Mouse (Mus musculus): ENCODE results near the gene Tmigd3. TPM values are rescaled to one million over a fixed set of nuclear protein-coding genes. Genes with fewer than 3 reads are reported as not detected.

The Tmigd3 gene
- polyA plus RNA-seq (2016; fragmentation: Nextera tagmentation; extraction: Ambion mirVana): 0.30 TPM in 1 of 2 replicates, not detected in the other

DNA sequence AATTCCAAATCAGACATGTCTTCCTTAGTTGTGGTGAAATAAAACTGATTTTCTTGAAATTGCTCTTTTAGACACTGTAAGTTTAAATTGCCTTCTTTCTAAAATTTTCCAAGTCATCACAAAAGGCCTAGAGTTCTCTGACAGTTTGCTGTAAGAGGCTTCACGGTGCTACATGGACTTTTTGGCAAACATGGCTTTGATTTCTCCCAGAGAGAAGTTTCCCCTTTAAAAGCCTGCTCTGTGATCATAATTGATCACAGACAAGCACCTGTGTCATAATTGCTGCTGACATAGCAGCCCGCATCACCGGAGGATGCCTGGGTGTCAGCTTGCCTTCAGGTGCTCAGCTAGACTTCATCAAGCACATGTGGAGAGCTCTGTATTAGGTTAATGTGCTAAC is at the start of gene Tmigd3, which contains the start of gene Adora3:
Gene Tmigd3 (plus strand): TSS at position 346 of the 400 bp plus-strand sequence.
Gene Adora3 (plus strand): TSS at position 301 of the 400 bp plus-strand sequence.
- Histone ChIP-seq H3K36me3 (no peaks in the 10 kb centered on the region), H3K27me3 (replicated peaks) (0 out of 2 replicates have a peak, but pooled peaks cover 5% of the 10 kb centered on the region), H3K27ac (no peak within 1 kb of the TSS), H3K4me2 (no peak within 1 kb of the TSS), H3K4me3 (no peak within 1 kb of the TSS), H3K9ac (no peak within 1 kb of the TSS), H3K9me3 (replicated peaks) (no peaks in the 10 kb centered on the region), H3K4me1 (peaks cover 19% of the 10 kb centered on the region)
- WGBS (ENCODE audit: insufficient replicate concordance): 91% methylated on average over 3 of the region's 3 CpGs
- ATAC-seq: no peak

GRCm38 (mm10) chr3:105821504-105821903 is 49.2 kb upstream of the Tmigd3 start:
- no peak for ATAC-seq
- H3K27me3 ChIP-seq (replicated peaks): no peaks in the 10 kb centered on the region
- WGBS (ENCODE audit: insufficient replicate concordance): 83% methylated on average over 3 of the region's 3 CpGs
- no peak overlapping the region for H3K9ac ChIP-seq
- H3K27ac ChIP-seq: no peak overlapping the region
- no peak overlapping the region for H3K4me2 ChIP-seq
- H3K4me1 ChIP-seq: peaks cover 44% of the 10 kb centered on the region
- H3K4me3 ChIP-seq: no peak overlapping the region
- no peaks in the 10 kb centered on the region for H3K9me3 ChIP-seq (replicated peaks)
- H3K36me3 ChIP-seq: no peaks in the 10 kb centered on the region

- ATAC-seq: no peak
Observed at GRCm38 (mm10) chr3:105823609-105824008, 47.1 kb upstream of the Tmigd3 start.

GRCm38 (mm10) chr3:105824103-105824502 is 46.6 kb upstream of the Tmigd3 start:
- 13% methylated on average over 5 of the region's 5 CpGs for WGBS (ENCODE audit: insufficient replicate concordance)
- Histone ChIP-seq H3K9ac (no peak overlapping the region), H3K27ac (no peak overlapping the region), H3K9me3 (replicated peaks) (no peaks in the 10 kb centered on the region), H3K27me3 (replicated peaks) (no peaks in the 10 kb centered on the region), H3K36me3 (no peaks in the 10 kb centered on the region), H3K4me2 (peak overlapping the region; percentile 18; the same call in 1 of the 2 replicates), H3K4me1 (peaks cover 24% of the 10 kb centered on the region), H3K4me3 (no peak overlapping the region)
- no peak for ATAC-seq

More at GRCm38 (mm10) chr3:105823609-105824008, 47.1 kb upstream of the Tmigd3 start:
- Histone ChIP-seq H3K4me1 (peaks cover 29% of the 10 kb centered on the region), H3K9me3 (replicated peaks) (no peaks in the 10 kb centered on the region), H3K4me2 (no peak overlapping the region), H3K4me3 (no peak overlapping the region), H3K27me3 (replicated peaks) (no peaks in the 10 kb centered on the region), H3K27ac (no peak overlapping the region), H3K36me3 (no peaks in the 10 kb centered on the region), H3K9ac (no peak overlapping the region)

DNA sequence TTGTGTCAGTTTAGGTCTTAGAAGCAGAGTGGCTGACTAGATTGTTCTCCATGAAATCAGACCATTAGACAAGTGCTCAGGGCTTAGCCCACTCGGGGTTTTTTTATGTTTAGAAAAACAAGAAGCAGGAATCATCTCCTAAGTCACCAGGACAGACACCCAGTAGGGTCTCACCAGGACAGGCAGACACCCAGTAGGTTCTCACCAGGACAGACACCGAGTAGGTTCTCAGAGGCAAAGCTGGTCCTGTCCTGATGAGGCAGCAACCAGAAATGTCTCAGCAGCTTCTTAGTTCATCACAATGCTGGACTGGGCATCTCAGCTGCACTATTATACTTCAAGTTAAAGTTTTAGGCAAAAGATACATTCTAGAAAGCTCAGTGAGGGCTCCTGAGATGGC is 46.0 kb upstream of the Tmigd3 start:
- Histone ChIP-seq H3K27ac (no peak overlapping the region), H3K9ac (no peak overlapping the region), H3K9me3 (replicated peaks) (no peaks in the 10 kb centered on the region), H3K27me3 (replicated peaks) (no peaks in the 10 kb centered on the region), H3K4me3 (no peak overlapping the region), H3K36me3 (no peaks in the 10 kb centered on the region), H3K4me2 (no peak overlapping the region), H3K4me1 (peaks cover 24% of the 10 kb centered on the region)
- no peak for ATAC-seq
- WGBS (ENCODE audit: insufficient replicate concordance): 47% methylated on average over 2 of the region's 2 CpGs

DNA sequence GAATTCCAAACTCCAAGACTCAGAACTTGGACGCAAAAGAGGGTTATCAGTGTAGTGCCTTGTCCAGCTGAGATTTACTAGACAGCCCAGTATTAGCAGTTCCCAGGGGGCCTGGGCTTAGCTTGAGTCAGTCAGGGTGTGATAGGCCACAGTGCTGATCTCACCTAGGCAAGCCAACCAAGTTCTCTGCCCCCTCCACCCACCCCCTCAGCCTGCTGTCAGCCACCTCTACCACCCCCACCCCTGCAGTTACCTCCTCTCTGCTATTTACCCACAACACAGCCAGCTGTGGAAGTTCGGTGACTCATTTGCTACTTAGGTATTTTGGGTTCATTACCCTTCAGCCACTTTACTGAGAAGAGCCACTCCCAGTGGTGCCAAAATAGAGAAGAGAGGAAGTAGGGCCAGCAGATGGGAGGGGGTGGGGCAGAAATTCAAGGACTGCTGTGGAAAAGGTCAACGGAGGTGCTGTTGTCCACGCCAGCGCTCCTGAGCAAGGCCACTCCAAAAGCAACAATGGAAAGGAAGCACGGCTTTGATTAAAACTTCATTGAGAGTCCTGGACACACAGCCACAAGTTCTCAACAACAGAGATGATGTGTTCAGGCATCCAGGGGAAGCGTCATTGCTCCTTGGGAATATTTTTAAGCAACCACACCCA is 45.1 kb upstream of the Tmigd3 start:
- no peak overlapping the region for H3K27ac ChIP-seq
- no peaks in the 10 kb centered on the region for H3K9me3 ChIP-seq (replicated peaks)
- peak; percentile 47; the same call in 1 of the 2 replicates for ATAC-seq
- WGBS (ENCODE audit: insufficient replicate concordance): 27% methylated on average over 7 of the region's 7 CpGs
- no peak overlapping the region for H3K4me3 ChIP-seq
- H3K9ac ChIP-seq: no peak overlapping the region
- no peaks in the 10 kb centered on the region for H3K27me3 ChIP-seq (replicated peaks)
- H3K4me2 ChIP-seq: no peak overlapping the region
- no peaks in the 10 kb centered on the region for H3K36me3 ChIP-seq
- peaks cover 24% of the 10 kb centered on the region for H3K4me1 ChIP-seq

DNA sequence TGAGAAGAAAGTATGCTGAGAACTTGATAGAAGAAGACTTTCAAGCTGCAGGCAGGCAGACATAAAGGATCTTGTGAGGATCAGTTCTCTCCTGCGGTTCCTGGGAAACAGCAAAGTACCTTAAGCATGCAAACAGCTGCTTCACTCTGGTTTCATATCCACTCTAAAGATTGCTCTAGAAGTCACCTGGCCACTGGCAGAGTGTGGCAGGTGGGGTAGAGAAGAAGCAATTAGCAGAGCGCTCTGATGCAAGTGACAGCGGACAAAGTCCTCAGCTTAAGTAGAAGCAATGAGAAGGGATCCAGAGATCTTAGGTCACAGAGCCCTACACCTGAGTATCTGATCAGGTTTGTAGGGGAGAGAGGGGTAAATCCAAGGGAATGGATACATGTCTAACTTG is 39.1 kb upstream of the Tmigd3 start:
- Histone ChIP-seq H3K4me1 (peaks cover 11% of the 10 kb centered on the region), H3K9ac (no peak overlapping the region), H3K27ac (no peak overlapping the region), H3K9me3 (replicated peaks) (no peaks in the 10 kb centered on the region), H3K4me3 (no peak overlapping the region), H3K36me3 (no peaks in the 10 kb centered on the region), H3K27me3 (replicated peaks) (no peaks in the 10 kb centered on the region), H3K4me2 (no peak overlapping the region)
- WGBS (ENCODE audit: insufficient replicate concordance): 92% methylated on average over 3 of the region's 3 CpGs
- no peak for ATAC-seq

DNA sequence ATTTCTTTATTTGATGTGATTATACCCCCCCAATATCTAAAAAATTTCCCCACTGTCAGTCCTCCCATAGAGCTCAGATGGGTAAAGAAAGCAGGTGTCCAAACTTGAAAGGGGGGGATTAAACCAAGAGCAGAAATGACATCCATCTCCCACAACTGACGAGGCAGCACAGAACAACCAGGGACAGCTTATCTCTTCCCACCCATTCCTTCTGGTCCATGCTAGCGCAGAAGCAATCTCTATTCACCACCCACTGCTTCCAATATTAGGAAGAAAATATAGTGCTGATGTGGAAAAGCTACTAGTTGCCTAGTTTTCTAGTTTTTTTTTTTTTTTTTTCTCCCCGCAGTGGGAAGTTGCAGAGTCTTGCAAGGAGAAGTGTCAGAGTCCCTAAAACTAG is 34.8 kb upstream of the Tmigd3 start:
- H3K9me3 ChIP-seq (replicated peaks): no peaks in the 10 kb centered on the region
- no peak overlapping the region for H3K4me2 ChIP-seq
- no peaks in the 10 kb centered on the region for H3K27me3 ChIP-seq (replicated peaks)
- H3K4me1 ChIP-seq: peaks cover 19% of the 10 kb centered on the region
- peak; percentile 72; the same call in 1 of the 2 replicates for ATAC-seq
- no peak overlapping the region for H3K27ac ChIP-seq
- H3K9ac ChIP-seq: no peak overlapping the region
- WGBS (ENCODE audit: insufficient replicate concordance): 18% methylated on average over 3 of the region's 3 CpGs
- no peaks in the 10 kb centered on the region for H3K36me3 ChIP-seq
- no peak overlapping the region for H3K4me3 ChIP-seq

- no peaks in the 10 kb centered on the region for H3K27me3 ChIP-seq (replicated peaks)
- no peak overlapping the region for H3K27ac ChIP-seq
- WGBS (ENCODE audit: insufficient replicate concordance): 46% methylated on average over 3 of the region's 3 CpGs
- peak; percentile 42; the same call in 1 of the 2 replicates for ATAC-seq
- H3K9ac ChIP-seq: no peak overlapping the region
- no peaks in the 10 kb centered on the region for H3K36me3 ChIP-seq
- no peaks in the 10 kb centered on the region for H3K9me3 ChIP-seq (replicated peaks)
- no peak overlapping the region for H3K4me3 ChIP-seq
- H3K4me1 ChIP-seq: peaks cover 19% of the 10 kb centered on the region
- H3K4me2 ChIP-seq: no peak overlapping the region
Observed at GRCm38 (mm10) chr3:105836883-105837282, 33.8 kb upstream of the Tmigd3 start.

- Histone ChIP-seq H3K27ac (no peak overlapping the region), H3K4me2 (no peak overlapping the region), H3K9ac (no peak overlapping the region), H3K4me3 (no peak overlapping the region), H3K27me3 (replicated peaks) (no peaks in the 10 kb centered on the region), H3K4me1 (peaks cover 19% of the 10 kb centered on the region), H3K36me3 (no peaks in the 10 kb centered on the region), H3K9me3 (replicated peaks) (no peaks in the 10 kb centered on the region)
- WGBS (ENCODE audit: insufficient replicate concordance): 65% methylated on average over 3 of the region's 3 CpGs
- no peak for ATAC-seq
Observed at GRCm38 (mm10) chr3:105838655-105839054, 32.0 kb upstream of the Tmigd3 start.

- H3K36me3 ChIP-seq: no peaks in the 10 kb centered on the region
- H3K4me2 ChIP-seq: no peak overlapping the region
- no peak for ATAC-seq
- no peak overlapping the region for H3K27ac ChIP-seq
- H3K9me3 ChIP-seq (replicated peaks): no peaks in the 10 kb centered on the region
- no peak overlapping the region for H3K9ac ChIP-seq
- no peaks in the 10 kb centered on the region for H3K27me3 ChIP-seq (replicated peaks)
- WGBS (ENCODE audit: insufficient replicate concordance): 54% methylated on average over 4 of the region's 4 CpGs
- H3K4me1 ChIP-seq: peaks cover 19% of the 10 kb centered on the region
- H3K4me3 ChIP-seq: no peak overlapping the region
Observed at GRCm38 (mm10) chr3:105839836-105840235, 30.9 kb upstream of the Tmigd3 start.

- H3K4me3 ChIP-seq: no peak overlapping the region
- peaks cover 7% of the 10 kb centered on the region for H3K4me1 ChIP-seq
- H3K9ac ChIP-seq: no peak overlapping the region
- H3K27ac ChIP-seq: no peak overlapping the region
- H3K36me3 ChIP-seq: no peaks in the 10 kb centered on the region
- 0 out of 2 replicates have a peak, but pooled peaks cover 4% of the 10 kb centered on the region for H3K27me3 ChIP-seq (replicated peaks)
- H3K9me3 ChIP-seq (replicated peaks): no peaks in the 10 kb centered on the region
- ATAC-seq: peak; percentile 57; the same call in 1 of the 2 replicates
- H3K4me2 ChIP-seq: no peak overlapping the region
- 53% methylated on average over 7 of the region's 7 CpGs for WGBS (ENCODE audit: insufficient replicate concordance)
Observed at GRCm38 (mm10) chr3:105846294-105847069, 24.2 kb upstream of the Tmigd3 start.

Measured in liver, embryonic 12.5 days (tissue).